Comparison of ENCODE assay signal across 9 mouse cellular contexts in the genomic region with DNA sequence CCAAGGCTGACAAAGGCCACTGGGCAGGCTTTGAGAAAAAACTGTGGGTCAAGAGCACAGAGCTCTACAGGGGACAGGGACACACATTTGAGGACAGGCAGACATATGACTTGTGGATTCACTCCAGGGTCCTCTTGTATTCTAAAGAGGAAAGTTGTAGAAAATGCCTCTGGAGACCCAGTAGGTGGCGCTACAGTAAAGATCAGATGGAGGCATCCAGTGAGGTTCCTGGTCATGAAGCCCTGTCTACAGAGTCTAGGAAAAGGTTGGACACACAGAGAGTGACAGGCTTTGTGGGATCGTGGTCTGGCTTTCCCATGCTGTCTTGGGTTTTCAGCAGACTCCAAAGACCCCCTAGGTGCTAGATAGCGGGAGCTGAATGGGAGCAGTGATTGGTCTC.
A peak's percentile ranks its signal among the peaks of the same experiment; 100 is the strongest.
DNase-seq lines count a peak whose midpoint lies in the region; ATAC-seq and TF ChIP-seq lines count a peak whose summit lies in the region.
"Had no signal": no experiment of that assay in that cellular context is flagged by ENCODE, and none has a peak within 500 bp of the region (broad histone marks: within the 10 kb centered on the region; RNA-seq: fewer than 3 reads in every experiment).

No protein-coding gene starts in this region.

- no peaks in the 10 kb centered on the region for H3K36me3 ChIP-seq in heart, adult 2 months (ENCODE audit: control insufficient read depth, insufficient read depth, low read length)
- H3K36me3 ChIP-seq in lung, postnatal 0 days (ENCODE audit: insufficient read depth, low read length), result no peaks in the 10 kb centered on the region
- H3K36me3 ChIP-seq in limb, embryonic 14.5 days (ENCODE audit: control insufficient read depth, insufficient read depth, low read length), result no peaks in the 10 kb centered on the region
- H3K36me3 ChIP-seq in thymus, adult 2 months (ENCODE audit: control insufficient read depth, insufficient read depth, low read length), result no peaks in the 10 kb centered on the region
- H3K36me3 ChIP-seq: liver, embryonic 13.5 days had no signal

- no peaks in the 10 kb centered on the region for H3K4me1 ChIP-seq in heart, adult 2 months (ENCODE audit: control insufficient read depth, insufficient read depth, low read length)
- no peaks in the 10 kb centered on the region for H3K4me1 ChIP-seq in lung, postnatal 0 days (ENCODE audit: insufficient read depth, low read depth, low read length)
- H3K4me1 ChIP-seq in limb, embryonic 14.5 days (ENCODE audit: control insufficient read depth, insufficient read depth, low read length), result peaks cover 8% of the 10 kb centered on the region
- no peaks in the 10 kb centered on the region for H3K4me1 ChIP-seq in thymus, adult 2 months (replicated peaks; ENCODE audit: control insufficient read depth, insufficient read depth, low read length)
- H3K4me1 ChIP-seq: liver, embryonic 13.5 days had no signal

- no peaks in the 10 kb centered on the region for H3K27me3 ChIP-seq in heart, adult 2 months (ENCODE audit: control insufficient read depth, insufficient read depth, low read length)
- H3K27me3 ChIP-seq in lung, postnatal 0 days (replicated peaks; ENCODE audit: insufficient read depth, low read length), result no peaks in the 10 kb centered on the region
- no peaks in the 10 kb centered on the region for H3K27me3 ChIP-seq in limb, embryonic 14.5 days (ENCODE audit: control insufficient read depth, insufficient read depth, low read length)
- H3K27me3 ChIP-seq in thymus, adult 2 months (ENCODE audit: control insufficient read depth, insufficient read depth, low read length), result no peaks in the 10 kb centered on the region
- H3K27me3 ChIP-seq: liver, embryonic 13.5 days had no signal

- H3K9ac ChIP-seq in heart, adult 2 months (ENCODE audit: low read depth, low read length), result no peak overlapping the region
- H3K9ac ChIP-seq in lung, postnatal 0 days (replicated peaks; ENCODE audit: low read depth), result no peak overlapping the region
- H3K9ac ChIP-seq in limb, embryonic 14.5 days (ENCODE audit: low read depth, low read length, severe bottlenecking), result no peak overlapping the region
- H3K9ac ChIP-seq: liver, embryonic 13.5 days had no signal

- no peaks in the 10 kb centered on the region for H3K9me3 ChIP-seq in lung, postnatal 0 days (ENCODE audit: low read length)
- H3K9me3 ChIP-seq in limb, embryonic 14.5 days (ENCODE audit: control insufficient read depth, low read length), result no peaks in the 10 kb centered on the region
- H3K9me3 ChIP-seq: liver, embryonic 13.5 days had no signal

- ATAC-seq in lung, postnatal 0 days, result no peak
- ATAC-seq in limb, embryonic 14.5 days (ENCODE audit: low FRiP score, low read depth), result no peak

- 42% methylated on average over 3 of the region's 3 CpGs for WGBS in heart, adult 2 months
- WGBS in lung, postnatal 0 days, result 45% methylated on average over 3 of the region's 3 CpGs
- WGBS in limb, embryonic 14.5 days, result 49% methylated on average over 3 of the region's 3 CpGs
- 32% methylated on average over 3 of the region's 3 CpGs for WGBS in thymus, adult 2 months

- no peak overlapping the region for H3K4me2 ChIP-seq in lung, postnatal 0 days (replicated peaks; ENCODE audit: low read depth, low read length)
- no peak overlapping the region for H3K4me2 ChIP-seq in limb, embryonic 14.5 days (replicated peaks; ENCODE audit: low read depth, low read length, severe bottlenecking)
- H3K4me2 ChIP-seq: liver, embryonic 13.5 days had no signal

- peak; percentile 61 for TF ChIP-seq CTCF in heart, adult 2 months (IDR thresholded peaks at IDR 0.05)
- TF ChIP-seq CTCF in lung, postnatal 0 days (IDR thresholded peaks at IDR 0.05), result peak; percentile 72
- TF ChIP-seq CTCF in thymus, adult 2 months (IDR thresholded peaks at IDR 0.05; ENCODE audit: borderline replicate concordance, control insufficient read depth, extremely low read depth, insufficient read depth, low read length, poor library complexity), result no peak

- H3K27ac ChIP-seq in heart, adult 2 months, result no peak overlapping the region
- no peak overlapping the region for H3K27ac ChIP-seq in lung, postnatal 0 days (ENCODE audit: low read length)
- no peak overlapping the region for H3K27ac ChIP-seq in limb, embryonic 14.5 days (replicated peaks; ENCODE audit: low read depth, low read length)
- H3K27ac ChIP-seq in thymus, adult 2 months (ENCODE audit: control insufficient read depth, insufficient read depth, low read length), result no peak overlapping the region
- H3K27ac ChIP-seq: liver, embryonic 13.5 days had no signal

- no peak for DNase-seq in heart, adult 2 months
- no peak for DNase-seq in heart, postnatal 25 days (ENCODE audit: low spot score)
- DNase-seq in lung, postnatal 0 days (ENCODE audit: low spot score), result peak; percentile 50
- no peak for DNase-seq in lung, postnatal 4 days
- peak; percentile 41 for DNase-seq in cerebellum, adult 11-12 months
- DNase-seq in limb, embryonic 14.5 days (ENCODE audit: low spot score), result peak; percentile 67
- no peak for DNase-seq in thymus, adult 2 months
- DNase-seq in spleen, adult 12 weeks (ENCODE audit: low spot score), result no peak
- DNase-seq: liver, embryonic 13.5 days had no signal

- no peak for TF ChIP-seq EP300 in heart, adult 2 months (IDR thresholded peaks at IDR 0.05; ENCODE audit: insufficient read depth, low read depth, low read length)
- no peak for TF ChIP-seq EP300 in lung, postnatal 0 days (IDR thresholded peaks at IDR 0.05)

- TF ChIP-seq POLR2A in heart, adult 2 months (IDR thresholded peaks at IDR 0.05; ENCODE audit: insufficient read depth, low read depth, low read length), result no peak
- TF ChIP-seq POLR2A in limb, embryonic 14.5 days (IDR thresholded peaks at IDR 0.05; ENCODE audit: borderline replicate concordance, extremely low read depth, insufficient read depth, insufficient read length), result no peak
- no peak for TF ChIP-seq POLR2A in thymus, adult 2 months (IDR thresholded peaks at IDR 0.05; ENCODE audit: control insufficient read depth, extremely low read depth, insufficient read depth, low read length, poor library complexity)

- no peak overlapping the region for H3K4me3 ChIP-seq in heart, adult 2 months
- no peak overlapping the region for H3K4me3 ChIP-seq in lung, postnatal 0 days (ENCODE audit: low read depth, low read length)
- H3K4me3 ChIP-seq in limb, embryonic 14.5 days (replicated peaks; ENCODE audit: low read length), result no peak overlapping the region
- no peak overlapping the region for H3K4me3 ChIP-seq in thymus, adult 2 months (ENCODE audit: control insufficient read depth, insufficient read depth, low read length)
- H3K4me3 ChIP-seq: liver, embryonic 13.5 days had no signal

- H3K79me2 ChIP-seq in heart, adult 2 months (replicated peaks; ENCODE audit: control insufficient read depth, insufficient read depth, low read length), result no peaks in the 10 kb centered on the region

- intact Hi-C loops in heart, adult 2 months (cut with DNase I), result no loop called here
- intact Hi-C loops in heart, postnatal 25 days (cut with DNase I), result no loop called here

Comparison
In these comparisons a context has a peak if more than half of its experiments do, and no peak if none do; other contexts are left out.
1. DNase-seq: peak in lung, postnatal 0 days (single experiment), cerebellum, adult 11-12 months (single experiment) and limb, embryonic 14.5 days (single experiment); none in heart, adult 2 months (0 of 2), heart, postnatal 25 days (single experiment), lung, postnatal 4 days (0 of 2), thymus, adult 2 months (single experiment) and spleen, adult 12 weeks (single experiment).